Mouse (Mus musculus): ENCODE measurements at regions not wholly inside any gene's neighbourhood (a gene's known extent, or its start where the extent isn't known, plus 50 kb on each side); places are given as distances from the start of the nearest gene placed in this dataset.

GRCm38 (mm10) chr2:9435155-9435872, 445.7 kb upstream of the 4930412O13Rik start:
- DNase-seq (ENCODE audit: low spot score) = no peak

GRCm38 (mm10) chr2:9443103-9443502, 437.9 kb upstream of the 4930412O13Rik start:
- DNase-seq (ENCODE audit: low spot score) = no peak

DNA sequence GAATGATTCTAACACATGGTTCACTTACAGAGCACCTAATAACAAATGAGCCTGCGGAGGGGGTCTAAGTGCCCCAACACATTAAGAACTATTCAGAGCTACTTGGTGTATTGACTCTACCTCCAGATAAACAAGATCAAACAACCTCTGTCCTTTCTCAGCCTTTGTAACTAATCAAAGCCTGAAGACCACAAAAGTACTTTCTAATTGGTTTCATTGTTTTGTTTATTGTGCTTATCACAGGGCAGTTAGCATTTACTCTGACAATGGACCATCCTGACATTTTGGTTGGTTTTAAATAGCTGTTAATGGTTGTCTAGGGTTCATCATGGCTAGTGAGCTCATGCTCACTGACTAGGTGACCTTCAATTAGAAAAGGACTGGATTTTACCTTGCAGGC, 435.2 kb upstream of the 4930412O13Rik start:
- DNase-seq (ENCODE audit: low spot score) = no peak

DNA sequence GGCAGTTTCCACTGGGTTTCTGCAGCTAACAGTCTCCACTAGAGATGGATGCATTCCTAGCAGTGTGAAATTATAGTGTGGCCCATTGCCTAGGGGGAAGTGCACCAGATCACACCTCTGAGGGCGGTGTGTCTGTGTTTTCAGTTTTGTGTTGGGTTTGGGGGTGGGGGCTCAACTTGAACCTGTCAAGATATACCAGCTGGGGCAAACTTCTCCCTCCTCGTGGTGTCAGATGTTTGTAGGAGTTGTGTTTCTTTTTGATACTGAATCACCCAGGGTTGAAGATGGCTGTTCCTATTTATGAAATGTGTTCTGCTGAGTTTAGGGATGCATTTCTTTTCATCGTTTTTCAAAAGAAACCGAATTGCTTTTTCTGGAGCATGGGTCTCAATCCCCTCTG, 416.6 kb upstream of the 4930412O13Rik start:
- DNase-seq (ENCODE audit: low spot score) = no peak

GRCm38 (mm10) chr2:9464818-9465217, 416.2 kb upstream of the 4930412O13Rik start:
- no peak for DNase-seq (ENCODE audit: low spot score)

DNA sequence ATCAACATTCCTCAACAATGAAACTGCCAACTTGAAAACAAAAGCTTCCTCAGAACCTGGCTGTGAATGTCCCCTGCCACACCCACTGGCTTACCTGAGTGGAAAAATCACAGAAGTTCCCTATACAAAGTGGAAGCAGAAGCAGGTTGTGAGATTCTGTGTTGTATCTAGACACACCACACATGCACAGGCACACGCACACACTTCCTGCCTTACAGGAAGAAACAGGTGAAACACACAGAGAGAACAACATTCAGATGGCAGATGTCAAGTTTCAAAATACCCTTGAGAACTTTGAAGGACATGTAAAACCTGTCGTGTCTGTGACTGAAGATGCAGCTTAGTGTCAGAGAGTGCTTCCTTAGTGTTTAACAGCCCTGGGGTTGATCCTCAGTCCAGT, 413.5 kb upstream of the 4930412O13Rik start:
- DNase-seq (ENCODE audit: low spot score) = no peak

DNA sequence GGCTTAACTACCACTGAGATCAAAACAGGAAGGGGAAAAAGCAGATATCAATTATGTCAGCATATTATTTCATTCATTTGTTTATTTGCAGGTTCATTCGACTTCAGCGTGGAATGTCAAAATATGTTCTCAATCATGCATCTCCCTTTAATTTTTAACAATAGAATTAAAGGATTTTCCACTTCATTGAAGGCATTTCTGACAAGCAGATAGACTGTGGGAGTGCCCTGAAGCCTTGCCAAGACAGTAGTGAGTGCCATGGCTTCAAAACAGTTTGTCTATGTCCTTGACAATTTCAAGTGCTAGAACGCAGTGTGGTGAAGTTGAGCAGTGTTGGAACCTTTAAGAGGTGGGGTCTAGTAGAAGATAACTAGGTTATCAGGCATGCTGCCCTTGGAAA, 412.4 kb upstream of the 4930412O13Rik start:
- DNase-seq (ENCODE audit: low spot score) = no peak

GRCm38 (mm10) chr2:9481678-9482345, 399.2 kb upstream of the 4930412O13Rik start:
- no peak for DNase-seq (ENCODE audit: low spot score)

- no peak for DNase-seq (ENCODE audit: low spot score)
These were observed 393.6 kb upstream of the 4930412O13Rik start for GRCm38 (mm10) chr2:9487381-9487914.

DNA sequence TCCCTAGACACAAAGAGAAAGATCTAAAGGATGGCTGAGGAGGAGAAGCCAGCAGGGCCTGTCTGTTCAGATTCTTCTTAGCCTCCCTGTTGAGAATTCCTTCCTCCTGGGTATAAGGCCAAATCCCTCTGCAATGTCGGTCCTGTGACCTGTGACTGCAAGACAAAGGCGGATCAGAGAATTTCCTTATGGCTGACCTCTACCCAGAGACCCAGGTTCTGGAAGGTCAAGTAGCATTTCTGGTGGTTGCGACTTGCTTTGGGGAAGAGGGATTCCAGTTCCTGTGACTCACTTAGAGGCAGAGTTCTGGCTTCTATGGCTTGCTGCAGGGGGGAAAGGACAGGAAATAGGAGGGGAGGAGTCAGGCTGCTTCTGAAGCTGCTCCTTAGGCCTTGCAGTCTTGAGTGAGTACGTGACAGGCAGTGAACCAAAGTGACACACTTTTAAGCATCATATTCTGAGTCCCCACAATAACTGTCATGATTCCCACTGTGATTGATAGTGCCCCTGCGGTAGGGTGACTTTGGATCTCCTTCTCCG, 387.4 kb upstream of the 4930412O13Rik start:
- DNase-seq (ENCODE audit: low spot score) = no peak

GRCm38 (mm10) chr2:9520045-9520444, 361.0 kb upstream of the 4930412O13Rik start:
- no peak for DNase-seq (ENCODE audit: low spot score)

DNA sequence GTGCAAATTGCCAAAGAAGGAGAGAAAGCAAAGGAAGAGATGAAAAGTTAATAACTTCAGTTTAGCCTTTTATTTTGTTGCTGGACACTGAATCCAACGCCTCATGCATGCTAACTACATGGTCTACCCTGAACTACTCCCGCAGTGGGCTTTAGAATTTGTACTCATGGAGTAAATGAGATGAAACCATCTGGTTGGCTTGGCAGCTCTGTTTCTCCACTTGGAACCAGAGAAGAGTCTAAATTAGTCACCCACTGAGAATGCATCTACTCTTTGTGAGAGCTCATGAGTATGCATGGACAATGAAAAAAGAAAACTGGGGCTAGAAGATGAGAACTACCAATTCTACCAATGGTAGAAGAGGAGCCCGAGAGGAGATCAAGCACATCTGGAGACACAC, 355.1 kb upstream of the 4930412O13Rik start:
- DNase-seq (ENCODE audit: low spot score) = no peak

DNA sequence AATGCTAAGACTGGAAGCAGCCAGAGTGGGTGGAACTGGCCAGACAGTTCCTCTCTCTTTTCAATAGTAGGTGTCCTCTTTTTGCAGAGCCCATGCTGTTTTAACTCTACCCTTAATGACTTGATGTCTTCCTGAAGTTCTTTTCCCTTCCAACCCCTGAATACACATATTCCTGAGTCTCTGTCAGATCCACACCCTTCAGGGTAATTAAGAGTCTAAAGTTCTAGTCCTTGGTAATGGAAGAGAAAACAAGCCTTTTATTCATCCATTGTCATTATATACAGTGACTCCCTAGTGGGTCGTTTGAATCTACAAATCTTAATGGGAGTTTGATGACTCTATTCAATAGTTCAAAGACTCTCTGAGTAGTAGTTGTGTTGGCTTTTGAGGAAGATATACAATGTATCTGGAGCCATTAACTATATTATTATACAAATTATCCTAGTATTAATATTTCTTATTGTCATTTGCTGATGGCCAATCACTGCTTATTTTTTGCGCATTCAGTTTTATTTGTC, 345.9 kb upstream of the 4930412O13Rik start:
- DNase-seq (ENCODE audit: low spot score) = no peak

GRCm38 (mm10) chr2:9547771-9548590, 333.1 kb upstream of the 4930412O13Rik start:
- DNase-seq (ENCODE audit: low spot score) = no peak

DNA sequence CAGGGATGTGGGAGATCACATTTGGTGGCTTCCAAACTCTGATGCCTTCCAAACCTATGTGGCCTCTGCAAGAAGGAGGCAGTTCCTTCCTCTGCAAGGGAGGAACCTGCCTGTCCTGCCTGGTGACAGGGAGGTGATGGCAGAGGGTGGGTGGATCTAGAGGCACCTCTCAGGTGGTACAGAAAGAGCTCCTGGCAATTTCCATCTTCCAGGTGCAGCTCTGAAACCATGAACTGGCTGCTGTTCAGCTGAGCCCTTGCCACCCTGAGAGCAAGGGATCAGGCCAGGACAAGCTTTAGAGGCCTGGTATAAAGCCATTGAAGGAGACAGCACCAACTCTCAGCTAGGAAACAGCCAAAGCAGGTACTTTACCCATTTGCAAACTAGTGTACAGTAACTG, 327.7 kb upstream of the 4930412O13Rik start:
- DNase-seq (ENCODE audit: low spot score) = no peak

DNA sequence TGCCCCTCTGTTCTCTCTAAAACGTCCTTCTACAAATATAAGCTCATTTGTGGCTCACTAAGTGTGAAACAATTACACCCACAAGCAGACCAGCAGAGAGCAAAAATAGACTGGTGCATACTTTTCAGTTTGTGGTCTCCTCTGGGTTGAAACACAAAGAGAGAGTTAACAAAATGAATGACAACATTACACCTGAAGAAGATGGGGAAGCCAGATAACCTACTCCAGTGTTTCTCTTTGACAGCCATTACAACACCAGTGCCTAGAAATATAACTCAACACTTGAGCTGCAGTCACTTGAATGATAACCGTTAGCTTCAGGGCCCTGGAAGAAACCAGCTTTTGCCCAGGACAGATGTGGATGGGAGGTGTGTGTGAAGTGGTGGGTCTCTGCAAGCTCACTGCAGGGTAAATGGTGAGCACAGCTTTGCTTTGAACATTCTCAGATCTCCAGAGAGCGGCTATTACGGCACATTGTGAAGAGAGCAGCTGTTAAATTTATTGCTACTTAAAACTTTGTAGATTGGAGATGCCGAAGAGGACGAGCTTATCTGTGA, 316.5 kb upstream of the 4930412O13Rik start:
- DNase-seq (ENCODE audit: low spot score) = no peak

DNA sequence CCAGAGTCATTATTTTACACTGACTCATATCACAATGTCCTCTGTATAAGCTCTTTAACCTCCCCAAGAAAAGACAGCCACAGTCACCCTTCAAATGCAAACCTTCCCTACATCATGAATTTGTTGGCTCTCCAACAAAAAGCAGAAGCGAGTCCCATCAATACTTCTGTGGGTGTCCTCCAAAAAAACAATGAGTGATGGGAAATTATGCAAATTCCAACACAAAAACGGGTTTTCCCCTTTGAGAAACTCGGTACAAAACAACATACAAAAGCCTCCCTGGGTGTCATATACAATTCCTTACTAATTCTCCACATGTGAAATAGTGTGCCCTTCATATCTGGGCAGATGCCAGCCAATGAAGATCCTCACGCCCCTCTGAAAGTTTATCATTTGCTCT, 311.8 kb upstream of the 4930412O13Rik start:
- no peak for DNase-seq (ENCODE audit: low spot score)

DNA sequence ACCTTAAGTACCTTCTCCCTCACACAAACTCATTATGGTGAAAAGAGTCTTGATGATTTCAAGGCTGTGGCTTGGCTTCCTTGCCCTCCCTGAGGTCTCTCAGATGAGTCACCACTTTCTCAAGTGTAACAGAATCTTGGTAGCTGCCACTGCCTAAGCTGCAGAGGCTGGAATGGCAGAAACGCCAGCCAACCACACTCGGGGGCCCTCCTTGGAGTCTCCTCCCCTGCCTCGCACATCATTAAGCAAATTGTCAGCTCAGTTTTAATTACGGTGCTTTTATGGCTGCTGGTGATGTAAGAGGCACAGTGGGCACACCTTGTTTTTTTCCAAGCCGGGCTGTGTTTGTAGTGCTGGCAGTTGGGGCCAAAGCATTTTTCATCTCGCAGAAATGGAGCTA, 306.9 kb upstream of the 4930412O13Rik start:
- no peak for DNase-seq (ENCODE audit: low spot score)

DNA sequence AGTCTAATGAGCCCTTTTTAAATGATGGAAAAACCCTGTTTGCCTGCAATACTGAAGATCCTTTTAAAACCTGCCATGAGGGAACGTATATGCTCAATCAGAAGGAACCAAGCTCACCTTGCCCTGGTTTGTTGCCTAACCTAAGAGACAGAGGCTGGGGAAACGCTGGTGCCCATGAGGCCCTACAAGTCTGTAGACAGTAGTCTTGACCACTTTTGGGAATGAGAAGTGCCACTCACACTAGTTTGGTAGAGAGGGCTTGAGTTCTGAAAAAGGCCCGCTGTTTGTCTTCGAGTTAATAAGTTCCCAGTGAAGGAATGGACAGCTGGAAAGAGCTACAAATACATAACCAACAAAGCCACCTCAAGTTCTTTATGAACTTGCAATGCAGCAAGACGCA, 306.4 kb upstream of the 4930412O13Rik start:
- no peak for DNase-seq (ENCODE audit: low spot score)

- DNase-seq (ENCODE audit: low spot score) = no peak
These were observed 303.2 kb upstream of the 4930412O13Rik start for GRCm38 (mm10) chr2:9577868-9578267.

- no peak for DNase-seq (ENCODE audit: low spot score)
These were observed 293.7 kb upstream of the 4930412O13Rik start for GRCm38 (mm10) chr2:9587389-9587788.
